Mouse (Mus musculus) spleen, adult 2 months (tissue): ENCODE measurements around the gene Plxdc1. TPM values are rescaled to one million over a fixed set of nuclear protein-coding genes. Genes with fewer than 3 reads are reported as not detected.

ENCODE experiments used
- DNase-seq, 2 experiments: peaks; one replicate each; pipeline versions ENCODE4 v3.0.0 to v3.0.0-alpha.2; 2012 to 2021; ENCODE audit warnings: low spot score in 2 of 2, low read depth in 1 of 2
- H3K27ac ChIP-seq: fragments of 200-500 bp; 2 replicates; pipeline ENCODE4 v1.5.1; 2012; ENCODE audit warnings: low read length, inconsistent platforms; ENCODE audit not compliant: insufficient read depth
- H3K27me3 ChIP-seq: fragments of 200-500 bp; 2 replicates; pipeline ENCODE4 v1.6.1; 2012; ENCODE audit warnings: mild to moderate bottlenecking, moderate library complexity, low read length, inconsistent platforms; ENCODE audit not compliant: control insufficient read depth, insufficient read depth
- H3K36me3 ChIP-seq: fragments of 200-500 bp; 2 replicates; pipeline ENCODE4 v1.6.1; 2012; ENCODE audit warnings: mild to moderate bottlenecking, low read length, inconsistent platforms; ENCODE audit not compliant: control insufficient read depth, insufficient read depth
- H3K4me1 ChIP-seq: fragments of 200-500 bp; 2 replicates; pipeline ENCODE4 v1.6.1; 2011; ENCODE audit warnings: inconsistent platforms; ENCODE audit not compliant: control insufficient read depth, insufficient read depth, insufficient read length
- H3K4me3 ChIP-seq: fragments of 200-500 bp; 2 replicates; pipeline ENCODE4 v1.5.1; 2011; ENCODE audit warnings: mild to moderate bottlenecking, inconsistent platforms; ENCODE audit not compliant: insufficient read depth, insufficient read length; ENCODE audit errors: extremely low read depth
- CTCF ChIP-seq: fragments of 200-500 bp; IDR thresholded peaks from 2 replicates; pipeline ENCODE4 v1.5.1; 2011; ENCODE audit warnings: mild to moderate bottlenecking, inconsistent platforms; ENCODE audit not compliant: insufficient read depth, insufficient read length, insufficient replicate concordance; ENCODE audit errors: extremely low read depth
- POLR2A ChIP-seq: fragments of 200-500 bp; IDR thresholded peaks from 2 replicates; pipeline ENCODE4 v1.6.1; 2011; ENCODE audit warnings: low read depth, low read length, inconsistent platforms
- WGBS: fragments of 180-500 bp; shearing (Covaris S2); methylation state at CpG from one replicate; pipeline ENCODE4 v1.1.7; 2018; 5-methylcytosine and 5-hydroxymethylcytosine counted together
- polyA plus RNA-seq: library from polyadenylated mRNA; depleted of rRNA; stranded (reverse); fragments of >200 nt; gene quantifications from 2 replicates; pipeline ENCODE4 v1.2.3, GENCODE M21; 2012

Plxdc1 gene
- polyA plus RNA-seq, 1 experiment = 9.7 TPM

DNA sequence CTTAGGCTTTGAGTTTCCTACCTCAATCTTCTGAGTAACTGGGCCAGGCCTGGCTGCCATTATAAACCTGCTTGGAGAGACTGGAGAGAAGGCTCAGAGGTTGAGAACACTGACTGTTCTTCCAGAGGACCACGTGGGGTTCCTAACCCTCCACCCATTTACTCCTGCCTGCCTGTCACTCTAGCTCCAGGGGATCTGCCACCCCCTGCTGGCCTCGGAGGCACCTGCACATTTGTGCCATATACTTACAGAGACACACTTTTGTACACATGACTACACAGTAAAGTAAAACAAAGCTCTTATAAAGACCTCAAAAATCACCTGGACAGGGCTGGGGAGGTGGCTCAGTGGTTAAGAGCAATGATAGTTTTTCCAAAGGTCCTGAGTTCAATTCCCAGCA is 13.8 kb downstream of the Plxdc1 start:
- DNase-seq = no peak
- H3K4me3 ChIP-seq = no peak overlapping the region
- no peaks in the 10 kb centered on the region for H3K4me1 ChIP-seq
- H3K27ac ChIP-seq = no peak overlapping the region
- H3K27me3 ChIP-seq = no peaks in the 10 kb centered on the region
- TF ChIP-seq CTCF = no peak
- TF ChIP-seq POLR2A = no peak
- 83% methylated on average over 2 of the region's 2 CpGs for WGBS
- H3K36me3 ChIP-seq = no peaks in the 10 kb centered on the region

- WGBS = 39% methylated on average over 7 of the region's 7 CpGs
- no peak for DNase-seq
- no peaks in the 10 kb centered on the region for H3K4me1 ChIP-seq
Measured at GRCm38 (mm10) chr11:97971232-97971631, 15.0 kb downstream of the Plxdc1 start.

DNA sequence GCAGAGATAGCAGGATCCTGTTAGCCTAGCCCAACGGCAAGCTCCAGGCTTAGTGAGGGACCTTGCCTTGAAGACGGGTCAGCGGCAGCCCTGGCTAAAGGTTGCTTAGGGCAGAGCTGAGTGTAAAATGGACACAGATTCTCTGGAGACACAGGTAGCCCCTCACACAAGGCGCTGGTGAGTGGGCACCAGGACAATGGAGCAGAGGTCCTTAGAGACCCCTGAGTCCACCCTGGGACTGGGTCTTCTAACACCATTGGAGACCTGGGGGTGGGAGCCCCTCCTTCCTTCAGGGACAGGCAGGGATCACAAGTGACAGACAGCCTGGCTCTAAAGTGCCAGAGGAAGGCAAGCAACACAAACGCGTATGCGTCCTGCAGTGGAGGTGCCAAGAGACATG is 15.5 kb downstream of the Plxdc1 start:
- Histone ChIP-seq H3K4me3 (no peak overlapping the region), H3K27me3 (no peaks in the 10 kb centered on the region), H3K4me1 (no peaks in the 10 kb centered on the region), H3K27ac (no peak overlapping the region), H3K36me3 (no peaks in the 10 kb centered on the region)
- no peak for DNase-seq
- TF ChIP-seq CTCF = no peak
- no peak for TF ChIP-seq POLR2A
- WGBS = 89% methylated on average over 7 of the region's 7 CpGs

More at GRCm38 (mm10) chr11:97971232-97971631, 15.0 kb downstream of the Plxdc1 start:
- Histone ChIP-seq H3K27me3 (no peaks in the 10 kb centered on the region), H3K4me3 (no peak overlapping the region), H3K27ac (no peak overlapping the region), H3K36me3 (no peaks in the 10 kb centered on the region)
- TF ChIP-seq CTCF (no peak), POLR2A (no peak)

DNA sequence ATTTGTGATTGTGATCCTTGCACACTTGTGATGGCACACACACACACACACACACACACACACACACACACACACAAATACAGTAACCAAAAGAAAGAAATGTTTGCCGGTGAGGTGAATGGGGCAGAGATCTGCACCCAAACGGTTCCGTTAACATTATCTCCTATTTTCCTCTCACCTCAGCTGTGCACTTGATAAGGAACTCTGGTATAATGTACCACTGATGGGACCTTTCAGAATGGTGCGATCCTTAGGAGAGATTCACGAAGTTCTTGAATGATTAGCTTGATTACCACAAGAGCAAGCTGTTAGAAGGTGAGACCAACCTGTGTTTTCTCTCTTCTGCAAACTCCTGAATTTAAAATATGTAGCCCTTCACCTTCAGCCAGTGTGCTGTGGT is 17.9 kb downstream of the Plxdc1 start:
- no peak overlapping the region for H3K4me3 ChIP-seq
- no peak for DNase-seq
- H3K27ac ChIP-seq = no peak overlapping the region
- no peak for TF ChIP-seq CTCF
- TF ChIP-seq POLR2A = no peak
- no peaks in the 10 kb centered on the region for H3K4me1 ChIP-seq
- no peaks in the 10 kb centered on the region for H3K27me3 ChIP-seq
- no peaks in the 10 kb centered on the region for H3K36me3 ChIP-seq
- WGBS = 84% methylated on average over 5 of the region's 5 CpGs

GRCm38 (mm10) chr11:97967114-97967513 is 19.1 kb downstream of the Plxdc1 start:
- DNase-seq = no peak
- no peak overlapping the region for H3K27ac ChIP-seq
- H3K27me3 ChIP-seq = no peaks in the 10 kb centered on the region
- no peak overlapping the region for H3K4me3 ChIP-seq
- no peaks in the 10 kb centered on the region for H3K36me3 ChIP-seq
- TF ChIP-seq POLR2A = no peak
- TF ChIP-seq CTCF = no peak
- no peaks in the 10 kb centered on the region for H3K4me1 ChIP-seq
- 77% methylated on average over 2 of the region's 2 CpGs for WGBS

- H3K4me1 ChIP-seq = peaks cover 5% of the 10 kb centered on the region; the same call in 1 of the 2 replicates
- DNase-seq = peak in 1 of 2 experiments; percentile 29
- H3K36me3 ChIP-seq = no peaks in the 10 kb centered on the region
- no peak overlapping the region for H3K4me3 ChIP-seq
- TF ChIP-seq CTCF (peak; percentile 37; the same call in 1 of the 2 replicates), POLR2A (no peak)
- WGBS = 97% methylated on average over 1 of the region's 1 CpGs
- no peaks in the 10 kb centered on the region for H3K27me3 ChIP-seq
- H3K27ac ChIP-seq = no peak overlapping the region
Measured at GRCm38 (mm10) chr11:97960907-97961306, 25.3 kb downstream of the Plxdc1 start.

DNA sequence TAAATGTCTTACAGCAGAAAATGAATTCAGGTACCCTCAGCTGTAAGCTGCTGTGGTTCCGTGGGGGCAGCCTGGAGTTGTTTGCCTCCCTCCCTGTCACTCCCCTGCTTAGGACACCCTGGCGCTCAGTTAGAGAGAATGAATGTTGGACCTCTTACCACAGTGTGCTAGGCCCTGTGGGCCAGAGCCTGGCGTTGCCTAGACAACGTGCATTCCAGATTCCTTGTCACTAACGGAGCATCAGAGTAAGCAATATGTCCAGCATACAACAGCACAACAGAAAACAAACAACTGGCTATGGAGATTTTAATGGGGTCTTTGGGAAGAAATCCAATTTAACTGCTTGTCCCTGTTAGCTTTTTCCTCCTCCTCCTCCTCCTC is 27.0 kb downstream of the Plxdc1 start:
- 90% methylated on average over 5 of the region's 5 CpGs for WGBS
- TF ChIP-seq POLR2A (no peak), CTCF (no peak)

More for the DNA sequence above, 27.0 kb downstream of the Plxdc1 start:
- Histone ChIP-seq H3K27ac (no peak overlapping the region), H3K4me3 (no peak overlapping the region), H3K4me1 (peaks cover 5% of the 10 kb centered on the region; the same call in 1 of the 2 replicates), H3K27me3 (no peaks in the 10 kb centered on the region), H3K36me3 (no peaks in the 10 kb centered on the region)
- DNase-seq = no peak
